In the genomic region with DNA sequence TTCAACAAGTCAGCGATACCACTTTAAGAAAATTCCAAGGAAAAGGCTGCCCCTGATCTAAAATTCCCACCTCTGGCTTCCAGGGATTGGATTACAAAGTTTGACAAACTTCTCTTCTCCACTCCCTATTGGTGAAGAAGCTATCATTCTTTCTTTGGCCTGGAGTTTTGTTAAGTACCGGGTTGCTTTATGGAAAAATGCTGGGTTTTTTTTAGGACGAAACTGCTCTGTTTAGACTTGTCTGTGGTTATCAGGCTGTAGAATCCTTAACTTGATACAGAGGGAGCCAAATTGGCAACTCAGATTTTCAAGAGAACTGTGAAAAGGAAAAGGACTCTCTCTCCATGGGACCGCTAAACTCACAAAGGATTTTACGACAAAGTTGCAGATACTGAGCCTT, we compare ENCODE assay signal across 8 mouse cellular contexts. TPM values are rescaled to one million over a fixed set of nuclear protein-coding genes. Genes with fewer than 3 reads are reported as not detected.
DNase-seq lines count a peak whose midpoint lies in the region; ATAC-seq and TF ChIP-seq lines count a peak whose summit lies in the region.

A gene (plus strand): TSS at position 134 of the 400 bp plus-strand sequence.

- TF ChIP-seq CTCF in testis, adult 2 months (IDR thresholded peaks at IDR 0.05; ENCODE audit: control insufficient read depth, insufficient read depth, insufficient replicate concordance, low read depth, low read length), result no peak
- no peak for TF ChIP-seq CTCF in heart, postnatal 0 days (IDR thresholded peaks at IDR 0.05; ENCODE audit: low read depth)

- 5% methylated on average over 5 of the region's 5 CpGs for WGBS in heart, postnatal 0 days
- 21% methylated on average over 5 of the region's 5 CpGs for WGBS in liver, embryonic 11.5 days

- no peak for DNase-seq in testis, postnatal 10 days (ENCODE audit: low spot score)
- peak; percentile 73 for DNase-seq in fibroblast of lung, adult 2 months (ENCODE audit: low read depth)
- peak; percentile 92 for DNase-seq in heart, postnatal 0 days (ENCODE audit: low spot score)
- DNase-seq in liver, embryonic 11.5 days (ENCODE audit: low spot score), result no peak
- peak; percentile 63 for DNase-seq in skeletal muscle tissue, adult 2 months (ENCODE audit: low read depth, low spot score)
- no peak for DNase-seq in cerebellum, postnatal 36 days
- no peak for DNase-seq in left cerebral cortex, adult 8-10 months (ENCODE audit: low spot score in 2 of 2)

- no peaks in the 10 kb centered on the region for H3K9me3 ChIP-seq in heart, postnatal 0 days (replicated peaks; ENCODE audit: control insufficient read depth, low read length)
- H3K9me3 ChIP-seq in liver, embryonic 11.5 days (ENCODE audit: control insufficient read depth, low read length), result no peaks in the 10 kb centered on the region

- no peak within 1 kb of the TSS for H3K27ac ChIP-seq in testis, adult 2 months (ENCODE audit: control insufficient read depth, insufficient read depth, low read depth, low read length)
- peak within 1 kb of the TSS; percentile 73 for H3K27ac ChIP-seq in heart, postnatal 0 days (ENCODE audit: low read depth)
- no peak within 1 kb of the TSS; the same call in 1 of the 2 replicates for H3K27ac ChIP-seq in liver, embryonic 11.5 days (ENCODE audit: low read depth, low read length)

- no peaks in the 10 kb centered on the region; the same call in 1 of the 2 replicates for H3K36me3 ChIP-seq in testis, adult 2 months (ENCODE audit: control insufficient read depth, insufficient read depth, low read length)
- no peaks in the 10 kb centered on the region for H3K36me3 ChIP-seq in heart, postnatal 0 days (replicated peaks; ENCODE audit: control insufficient read depth, insufficient read depth, low read length)
- H3K36me3 ChIP-seq in liver, embryonic 11.5 days (ENCODE audit: control insufficient read depth, insufficient read depth, low read length), result no peaks in the 10 kb centered on the region

- no peak for TF ChIP-seq EP300 in heart, postnatal 0 days (IDR thresholded peaks at IDR 0.05; ENCODE audit: low read depth)

- H3K4me1 ChIP-seq in testis, adult 2 months (ENCODE audit: control insufficient read depth, insufficient read depth, low read length), result peaks cover 5% of the 10 kb centered on the region
- H3K4me1 ChIP-seq in heart, postnatal 0 days (ENCODE audit: control insufficient read depth, insufficient read depth), result peaks cover 22% of the 10 kb centered on the region
- H3K4me1 ChIP-seq in liver, embryonic 11.5 days (replicated peaks; ENCODE audit: control insufficient read depth, insufficient read depth, low read length), result peaks cover 7% of the 10 kb centered on the region

- ATAC-seq in heart, postnatal 0 days (ENCODE audit: insufficient read depth, low read depth), result no peak
- no peak for ATAC-seq in liver, embryonic 11.5 days (replicated peaks; ENCODE audit: low FRiP score)

- peak within 1 kb of the TSS; percentile 94 for H3K4me2 ChIP-seq in heart, postnatal 0 days (ENCODE audit: low read depth, low read length)
- peak within 1 kb of the TSS; percentile 92 for H3K4me2 ChIP-seq in liver, embryonic 11.5 days

- no peaks in the 10 kb centered on the region for H3K27me3 ChIP-seq in testis, adult 2 months (ENCODE audit: control insufficient read depth, insufficient read depth, low read length)
- no peaks in the 10 kb centered on the region for H3K27me3 ChIP-seq in heart, postnatal 0 days (ENCODE audit: control insufficient read depth, insufficient read depth, low read length)
- H3K27me3 ChIP-seq in liver, embryonic 11.5 days (replicated peaks; ENCODE audit: control insufficient read depth, insufficient read depth, low read length), result no peaks in the 10 kb centered on the region

- H3K4me3 ChIP-seq in testis, adult 2 months (ENCODE audit: control insufficient read depth, low read depth, low read length), result peak within 1 kb of the TSS; percentile 98
- peak within 1 kb of the TSS; percentile 83 for H3K4me3 ChIP-seq in heart, postnatal 0 days (ENCODE audit: low read depth, low read length)
- peak within 1 kb of the TSS; percentile 76 for H3K4me3 ChIP-seq in liver, embryonic 11.5 days (ENCODE audit: low read depth, low read length)

- TF ChIP-seq POLR2A in testis, adult 2 months (IDR thresholded peaks at IDR 0.05; ENCODE audit: control insufficient read depth, low read depth, low read length), result no peak

- H3K9ac ChIP-seq in heart, postnatal 0 days (replicated peaks; ENCODE audit: low read depth, low read length), result peak within 1 kb of the TSS; percentile 94
- H3K9ac ChIP-seq in liver, embryonic 11.5 days (ENCODE audit: low read depth, low read length), result peak within 1 kb of the TSS; percentile 83

RNA-seq across cellular contexts. Expression of the gene that starts here (rescaled TPM):
- 43.7 and 49.8 TPM in 2 replicates for polyA plus RNA-seq in testis, adult 2 months (2012; rRNA removed)
- 15.5 and 16.4 TPM in 2 replicates for total RNA-seq in heart, postnatal 0 days (2014; rRNA removed; ENCODE audit: low replicate concordance)
- polyA plus RNA-seq in heart, postnatal 0 days (2015; fragmentation: Nextera tagmentation; extraction: Ambion mirVana), result 12.7 TPM in 2 replicates
- polyA plus RNA-seq in liver, embryonic 11.5 days (2014; fragmentation: Nextera tagmentation; extraction: Ambion mirVana), result 8.7 and 12.5 TPM in 2 replicates
- 10 to 100 TPM in 1 of 4 experiments, 1 to 10 TPM in 3; 6.2 to 13.1 (median 6.6) TPM for total RNA-seq in left cerebral cortex, adult 8-10 months (2022)

Comparison
In these comparisons a context has a peak if more than half of its experiments do, and no peak if none do; other contexts are left out.
1. DNase-seq: peak in fibroblast of lung, adult 2 months (single experiment), heart, postnatal 0 days (single experiment) and skeletal muscle tissue, adult 2 months (single experiment); none in testis, postnatal 10 days (single experiment), liver, embryonic 11.5 days (single experiment), cerebellum, postnatal 36 days (0 of 2) and left cerebral cortex, adult 8-10 months (0 of 2).
2. Peak in every context shown above with its lines, with median percentiles within 50 percentile points of each other: H3K4me3 ChIP-seq.